Mouse (Mus musculus): ENCODE measurements around the gene Larp1b.

DNA sequence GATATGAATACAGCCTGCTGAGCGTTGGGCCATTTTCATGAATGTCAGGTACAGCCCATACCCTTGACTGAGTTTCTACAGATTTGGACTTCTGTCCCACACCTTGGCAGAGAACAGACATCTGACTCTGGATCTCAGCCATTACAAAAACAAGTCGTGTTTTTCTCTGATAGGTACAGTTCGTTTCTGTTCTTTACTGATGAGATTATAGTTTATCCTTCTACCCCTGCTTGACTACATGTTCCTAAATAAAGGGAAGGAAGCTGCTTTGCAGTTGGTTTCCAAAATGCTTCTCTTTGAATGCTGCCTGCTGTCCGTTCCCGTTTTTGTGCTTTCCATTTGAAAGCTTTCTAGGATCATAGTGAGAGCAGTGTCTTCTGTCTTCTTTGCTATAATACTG is 37.9 kb downstream of the Larp1b start:
- TF ChIP-seq CTCF (IDR thresholded peaks at IDR 0.05; ENCODE audit: low read depth, low read length) (no peak), TAL1 (conservative IDR thresholded peaks at IDR 0.05; ENCODE audit: low read depth, low read length) (no peak)

Data from G1E (cell line).